Mouse (Mus musculus): Measurements from ENCODE around the gene Pappa2. TPM values are rescaled to one million over a fixed set of nuclear protein-coding genes. Genes with fewer than 3 reads are reported as not detected.

The Pappa2 gene
- total RNA-seq, 2 experiments from 2014 or later = 0.36 to 0.39 TPM

- DNase-seq (ENCODE audit: low spot score) = no peak
- intact Hi-C loops (cut with DNase I) = no loop called here
Observed at GRCm38 (mm10) chr1:158917067-158917466, 63.2 kb downstream of the Pappa2 start.

- DNase-seq (ENCODE audit: low spot score) = no peak
- intact Hi-C loops (cut with DNase I) = no loop called here
Observed at GRCm38 (mm10) chr1:158915592-158915991, 64.7 kb downstream of the Pappa2 start.

GRCm38 (mm10) chr1:158910661-158911060 is 69.6 kb downstream of the Pappa2 start:
- no peak for DNase-seq (ENCODE audit: low spot score)
- intact Hi-C loops (cut with DNase I) = no loop called here

GRCm38 (mm10) chr1:158897339-158897738 is 83.0 kb downstream of the Pappa2 start:
- intact Hi-C loops (cut with DNase I) = no loop called here
- no peak for DNase-seq (ENCODE audit: low spot score)

- DNase-seq (ENCODE audit: low spot score) = no peak
- intact Hi-C loops (cut with DNase I) = no loop called here
Observed at GRCm38 (mm10) chr1:158894441-158894840, 85.8 kb downstream of the Pappa2 start.

- no peak for DNase-seq (ENCODE audit: low spot score)
- intact Hi-C loops (cut with DNase I) = no loop called here
Observed at GRCm38 (mm10) chr1:158875487-158875886, 104.8 kb downstream of the Pappa2 start.

- intact Hi-C loops (cut with DNase I) = no loop called here
Observed at GRCm38 (mm10) chr1:158874552-158875077, 105.7 kb downstream of the Pappa2 start.

GRCm38 (mm10) chr1:158873631-158874030 is 106.7 kb downstream of the Pappa2 start:
- intact Hi-C loops (cut with DNase I) = no loop called here

More at GRCm38 (mm10) chr1:158874552-158875077, 105.7 kb downstream of the Pappa2 start:
- no peak for DNase-seq (ENCODE audit: low spot score)

GRCm38 (mm10) chr1:158871401-158871800 is 108.9 kb downstream of the Pappa2 start:
- DNase-seq (ENCODE audit: low spot score) = no peak
- intact Hi-C loops (cut with DNase I) = no loop called here

More at GRCm38 (mm10) chr1:158873631-158874030, 106.7 kb downstream of the Pappa2 start:
- no peak for DNase-seq (ENCODE audit: low spot score)

- no peak for DNase-seq (ENCODE audit: low spot score)
- intact Hi-C loops (cut with DNase I) = no loop called here
Observed at GRCm38 (mm10) chr1:158860190-158860589, 120.1 kb downstream of the Pappa2 start.

- intact Hi-C loops (cut with DNase I) = no loop called here
- no peak for DNase-seq (ENCODE audit: low spot score)
Observed at GRCm38 (mm10) chr1:158853936-158854882, 126.1 kb downstream of the Pappa2 start.

- no peak for DNase-seq (ENCODE audit: low spot score)
- intact Hi-C loops (cut with DNase I) = no loop called here
Observed at GRCm38 (mm10) chr1:158852836-158853567, 127.3 kb downstream of the Pappa2 start.

GRCm38 (mm10) chr1:158850459-158850858 is 129.8 kb downstream of the Pappa2 start:
- intact Hi-C loops (cut with DNase I) = no loop called here

GRCm38 (mm10) chr1:158844604-158845003 is 135.7 kb downstream of the Pappa2 start:
- intact Hi-C loops (cut with DNase I) = loop anchor here (1.0 to 5.0 kb wide), 2 partner anchors 109 to 288 kb away; no protein-coding TSS in a partner anchor
- no peak for DNase-seq (ENCODE audit: low spot score)

More at GRCm38 (mm10) chr1:158850459-158850858, 129.8 kb downstream of the Pappa2 start:
- no peak for DNase-seq (ENCODE audit: low spot score)

- intact Hi-C loops (cut with DNase I) = no loop called here
- DNase-seq (ENCODE audit: low spot score) = no peak
Observed at GRCm38 (mm10) chr1:158837151-158837550, 143.1 kb downstream of the Pappa2 start.

GRCm38 (mm10) chr1:158830152-158830551 is 150.1 kb downstream of the Pappa2 start:
- no peak for DNase-seq (ENCODE audit: low spot score)
- intact Hi-C loops (cut with DNase I) = no loop called here

- DNase-seq (ENCODE audit: low spot score) = no peak
- intact Hi-C loops (cut with DNase I) = no loop called here
Observed at GRCm38 (mm10) chr1:158827931-158828330, 152.4 kb downstream of the Pappa2 start.

GRCm38 (mm10) chr1:158819676-158820075 is 160.6 kb downstream of the Pappa2 start:
- intact Hi-C loops (cut with DNase I) = no loop called here

GRCm38 (mm10) chr1:158816479-158816878 is 163.8 kb downstream of the Pappa2 start:
- no peak for DNase-seq (ENCODE audit: low spot score)
- intact Hi-C loops (cut with DNase I) = no loop called here

More at GRCm38 (mm10) chr1:158819676-158820075, 160.6 kb downstream of the Pappa2 start:
- DNase-seq (ENCODE audit: low spot score) = no peak

- intact Hi-C loops (cut with DNase I) = no loop called here
- DNase-seq (ENCODE audit: low spot score) = no peak
Observed at GRCm38 (mm10) chr1:158811887-158812286, 168.4 kb downstream of the Pappa2 start.
